Mouse (Mus musculus) T-helper 1 cell (primary cell): ENCODE measurements around the gene Il1r1.

Source experiments
- in situ Hi-C: fragments of 300-600 bp; cut with MboI, MseI; formaldehyde crosslinking; loops from one replicate; pipeline ENCODE4 v1.15.1; 2025; ENCODE audit warnings: high pct_unique_total_duplicates

The Il1r1 gene

DNA sequence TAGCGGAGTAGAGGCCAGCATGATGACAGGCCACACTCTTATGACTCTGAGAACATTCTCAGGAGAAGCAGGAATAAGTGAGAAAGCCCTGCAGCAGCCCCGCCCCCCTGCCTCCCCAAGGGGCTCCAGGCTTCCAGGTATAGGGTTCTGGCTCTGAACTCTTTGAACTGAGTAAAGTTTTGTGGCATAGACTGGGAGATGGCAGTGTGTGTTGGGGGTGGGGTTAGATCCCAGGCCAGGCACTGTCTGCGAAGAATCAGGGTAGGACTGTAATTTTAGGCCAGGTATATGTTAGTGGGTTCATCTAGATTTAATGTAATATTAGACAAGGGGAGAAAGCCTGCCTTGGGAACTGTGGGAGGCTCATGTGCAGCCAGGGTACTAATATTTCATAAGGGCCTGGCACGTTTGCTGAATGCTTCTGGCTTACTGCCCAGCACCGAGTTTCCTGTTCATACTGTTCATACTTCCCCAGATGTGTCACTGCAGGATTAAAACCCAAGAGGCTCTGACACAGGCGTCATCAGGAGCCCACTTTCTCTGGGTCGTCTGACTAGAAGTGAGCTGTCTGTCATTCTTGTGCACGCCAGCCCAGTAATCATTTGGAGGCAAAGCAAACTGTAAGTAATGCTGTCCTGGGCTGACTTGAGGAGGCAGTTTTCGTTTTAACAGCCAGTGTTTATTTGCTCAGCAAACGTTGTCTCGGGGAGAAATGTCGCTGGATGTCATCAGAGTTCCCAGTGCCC, at the start of gene Il1r1:
Gene Il1r1 (plus strand): TSS at position 542 of the 746 bp plus-strand sequence.
- in situ Hi-C loops = no loop called here

DNA sequence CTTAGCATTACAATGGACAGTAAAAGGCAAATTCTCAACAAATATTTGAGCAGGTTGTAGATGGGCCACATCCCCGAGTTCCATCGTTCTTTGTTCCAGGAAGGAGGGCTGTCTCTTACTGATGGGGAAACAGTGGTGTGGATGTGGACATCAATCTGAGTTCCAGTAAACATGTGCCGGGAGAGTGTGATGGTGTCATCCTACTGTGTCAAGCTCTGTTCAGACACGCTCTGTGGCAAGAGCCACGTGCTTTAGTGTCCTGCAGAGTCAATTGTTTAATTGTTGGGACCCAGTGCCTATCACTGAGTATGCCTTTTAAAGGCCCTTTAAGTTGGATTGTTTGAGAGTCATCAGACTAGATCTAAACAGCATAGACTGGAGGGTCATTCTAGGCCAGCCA, 49.8 kb upstream of the Il1r1 start:
- in situ Hi-C loops = no loop called here

DNA sequence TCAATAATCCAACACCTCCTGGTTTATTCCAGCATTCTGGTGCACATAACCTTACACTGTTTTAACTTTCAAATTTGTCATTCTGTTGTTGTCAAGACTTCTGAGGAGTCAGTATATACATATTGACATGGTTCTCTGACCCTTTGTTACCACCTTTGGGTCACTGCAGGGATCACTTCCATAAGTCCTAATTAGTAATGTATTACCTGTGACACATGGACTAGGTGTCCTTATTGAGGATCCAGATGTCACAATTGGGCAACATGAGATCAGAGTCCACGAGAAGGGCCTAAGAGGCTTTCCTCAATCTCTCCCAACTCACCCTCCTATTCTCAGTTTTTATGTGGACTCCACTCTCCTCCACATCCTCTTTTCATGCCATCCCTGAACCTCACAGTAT, 49.1 kb upstream of the Il1r1 start:
- in situ Hi-C loops = no loop called here

DNA sequence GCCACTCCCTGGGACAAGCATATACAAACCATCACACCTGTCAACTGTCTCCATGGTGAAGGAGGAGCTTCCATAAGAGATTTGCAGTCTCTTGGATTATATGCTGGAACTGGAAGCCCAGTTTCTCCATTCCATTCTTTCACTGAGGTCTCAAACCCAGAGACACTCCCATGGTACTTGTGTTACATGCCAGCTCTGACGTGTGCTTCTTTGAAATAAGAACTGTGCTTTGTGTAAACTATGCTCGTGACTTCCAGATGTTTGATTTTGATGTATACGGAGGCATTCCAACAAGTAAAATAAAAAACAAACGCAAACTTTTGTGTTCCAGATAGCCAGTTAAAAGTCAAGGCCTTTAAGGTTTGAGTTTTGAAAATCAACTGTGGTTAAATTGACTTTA, 45.8 kb upstream of the Il1r1 start:
- in situ Hi-C loops = no loop called here

DNA sequence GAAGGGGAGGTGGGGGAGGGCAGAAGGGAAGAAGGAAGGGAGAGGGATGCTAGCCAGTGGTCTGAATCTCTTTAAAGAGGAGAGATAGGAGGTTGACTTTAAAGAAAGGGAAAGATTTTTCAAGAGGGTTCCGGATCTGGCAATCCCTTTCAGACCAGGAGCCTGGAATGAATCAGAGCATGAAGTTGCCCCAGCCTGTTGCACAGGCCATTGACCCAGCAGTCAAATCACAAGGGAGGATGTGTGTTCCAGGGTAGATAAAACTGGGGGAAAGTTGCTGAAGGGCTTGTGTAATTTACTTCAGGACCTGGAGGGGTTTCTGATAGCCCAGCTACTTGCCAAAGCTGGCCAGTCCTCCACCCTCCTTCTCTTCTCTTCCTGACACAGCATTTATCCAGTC, 45.4 kb upstream of the Il1r1 start:
- in situ Hi-C loops = no loop called here

DNA sequence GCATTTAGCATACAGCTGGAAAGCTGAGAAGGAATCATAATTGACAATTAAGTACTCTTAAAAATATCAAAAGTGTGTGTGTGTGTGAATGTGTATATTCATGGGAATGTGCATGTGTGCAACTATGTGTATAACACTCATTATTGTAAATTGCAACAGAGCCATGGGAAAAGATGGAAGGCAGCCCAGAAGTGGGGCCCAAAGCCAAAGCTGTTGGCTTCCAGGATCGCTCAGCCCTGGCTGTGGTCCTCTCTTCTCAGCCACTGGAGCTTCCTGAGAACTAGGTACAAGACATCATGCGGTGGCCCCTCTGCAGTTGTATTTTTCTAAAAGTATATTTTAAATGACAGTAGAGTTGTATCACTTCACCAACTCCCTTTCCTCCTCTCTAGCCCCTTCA, 44.0 kb upstream of the Il1r1 start:
- in situ Hi-C loops = no loop called here

DNA sequence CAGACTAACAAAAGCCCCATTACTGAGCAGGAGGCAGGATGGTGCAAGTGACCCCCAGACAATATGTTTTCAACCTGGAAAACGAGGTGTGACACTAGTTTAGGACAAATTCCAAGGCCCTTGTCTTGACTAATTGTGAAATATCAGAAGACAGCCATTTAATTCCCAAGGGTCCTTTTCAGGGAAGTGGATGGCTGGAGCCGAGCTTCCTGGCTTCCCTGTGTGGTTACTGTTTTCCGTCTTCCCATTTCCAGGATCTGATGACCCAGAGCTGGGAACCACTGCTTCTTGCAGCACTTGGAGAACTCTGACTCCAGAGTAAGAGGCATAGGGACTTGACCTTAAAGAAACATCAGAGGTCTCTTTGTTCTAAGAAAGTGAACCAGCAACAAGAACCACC, 43.2 kb upstream of the Il1r1 start:
- in situ Hi-C loops = no loop called here

DNA sequence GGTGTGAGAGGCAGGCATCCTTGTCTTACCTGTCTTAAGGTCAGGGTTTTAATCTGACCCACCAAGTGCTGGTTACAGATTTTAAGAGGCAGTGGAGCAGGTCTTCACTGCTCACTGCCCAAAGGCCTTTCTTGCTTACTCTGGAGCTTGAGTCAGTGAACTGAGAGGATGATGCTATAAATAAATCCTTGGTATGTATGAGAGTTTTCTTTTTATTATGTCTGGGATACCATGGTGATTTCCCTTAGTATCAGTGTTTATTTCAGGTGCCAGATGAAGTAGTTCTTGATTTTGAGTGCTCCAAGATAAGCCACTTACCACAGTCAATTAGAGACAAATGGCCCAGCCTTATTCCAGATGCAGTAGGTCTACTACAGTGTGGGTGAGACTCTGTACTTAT, 41.5 kb upstream of the Il1r1 start:
- in situ Hi-C loops = no loop called here

DNA sequence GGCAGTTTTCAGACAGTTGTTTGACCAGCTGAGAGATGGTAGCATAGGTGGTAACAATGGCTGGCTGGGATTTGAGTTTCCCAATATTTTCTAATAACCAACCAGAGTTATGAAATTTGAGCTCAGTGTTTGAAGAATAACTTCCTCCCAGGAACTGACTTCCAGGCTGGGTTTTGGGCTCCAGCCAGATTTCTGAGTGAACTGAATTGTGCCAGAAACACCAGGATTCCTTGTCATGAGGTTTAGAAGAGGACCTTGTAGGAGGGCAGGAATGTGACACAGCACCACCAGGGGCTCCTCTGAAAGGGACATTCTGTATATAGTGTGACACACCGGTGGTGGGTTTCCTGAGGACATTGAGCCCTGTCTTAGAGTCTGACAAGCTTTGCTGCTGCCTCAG, 36.9 kb upstream of the Il1r1 start:
- in situ Hi-C loops = no loop called here

DNA sequence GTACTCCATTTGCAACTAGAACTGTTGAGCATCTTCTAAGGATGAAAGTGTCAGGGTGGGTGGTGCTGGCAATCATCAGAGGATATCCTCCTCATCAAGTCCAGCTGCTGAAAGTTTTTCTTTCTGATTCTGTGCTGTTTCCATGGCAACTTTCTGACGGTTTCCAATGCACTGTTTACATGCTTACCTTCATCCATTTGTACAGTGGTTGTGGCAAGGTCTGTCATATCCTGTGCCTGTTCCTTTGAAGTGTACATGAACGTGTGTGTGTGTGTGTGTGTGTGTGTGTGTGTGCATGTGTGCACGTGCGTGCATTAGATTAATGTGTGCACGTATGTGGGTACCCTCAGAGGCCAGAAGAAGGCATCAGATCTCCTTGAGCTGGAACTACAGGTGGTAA, 34.9 kb upstream of the Il1r1 start:
- in situ Hi-C loops = no loop called here

DNA sequence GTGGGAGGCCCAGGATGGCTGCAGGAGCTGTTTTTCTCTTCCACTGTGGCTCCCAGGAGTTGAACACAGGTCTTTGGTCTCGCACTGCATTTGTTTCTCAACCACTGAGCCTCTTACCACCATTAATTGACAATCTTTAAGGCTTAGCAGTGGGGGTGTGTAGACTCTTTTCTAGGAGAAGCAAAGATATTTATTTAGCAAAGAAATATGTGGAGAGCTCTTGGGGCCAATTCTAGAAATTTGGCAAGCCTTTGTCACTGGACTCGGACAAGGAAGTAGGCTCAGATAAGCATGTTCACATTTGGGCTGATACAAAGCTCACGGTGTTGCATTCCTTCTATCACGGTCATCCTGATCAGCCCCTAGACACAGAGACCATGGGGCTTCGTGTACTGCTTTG, 34.0 kb upstream of the Il1r1 start:
- in situ Hi-C loops = no loop called here

DNA sequence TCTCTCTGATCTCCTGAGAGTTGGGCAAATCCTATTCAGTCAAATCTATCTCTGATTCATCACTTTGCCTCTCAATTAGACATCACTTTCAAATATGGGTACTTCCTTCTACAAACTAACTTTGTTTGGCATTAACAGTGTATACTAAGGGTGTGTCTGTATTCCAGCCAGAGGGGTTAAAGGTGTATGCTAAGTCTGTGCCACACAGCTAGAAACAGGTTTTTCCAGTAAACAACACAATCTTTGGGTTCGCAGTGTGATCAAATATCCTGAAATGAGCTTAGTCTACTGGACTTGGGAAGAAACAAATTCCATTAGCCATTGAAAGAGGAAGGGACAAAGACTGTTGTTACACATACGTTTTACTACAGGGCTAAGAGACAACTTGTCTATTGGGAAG, 30.6 kb upstream of the Il1r1 start:
- in situ Hi-C loops = no loop called here

DNA sequence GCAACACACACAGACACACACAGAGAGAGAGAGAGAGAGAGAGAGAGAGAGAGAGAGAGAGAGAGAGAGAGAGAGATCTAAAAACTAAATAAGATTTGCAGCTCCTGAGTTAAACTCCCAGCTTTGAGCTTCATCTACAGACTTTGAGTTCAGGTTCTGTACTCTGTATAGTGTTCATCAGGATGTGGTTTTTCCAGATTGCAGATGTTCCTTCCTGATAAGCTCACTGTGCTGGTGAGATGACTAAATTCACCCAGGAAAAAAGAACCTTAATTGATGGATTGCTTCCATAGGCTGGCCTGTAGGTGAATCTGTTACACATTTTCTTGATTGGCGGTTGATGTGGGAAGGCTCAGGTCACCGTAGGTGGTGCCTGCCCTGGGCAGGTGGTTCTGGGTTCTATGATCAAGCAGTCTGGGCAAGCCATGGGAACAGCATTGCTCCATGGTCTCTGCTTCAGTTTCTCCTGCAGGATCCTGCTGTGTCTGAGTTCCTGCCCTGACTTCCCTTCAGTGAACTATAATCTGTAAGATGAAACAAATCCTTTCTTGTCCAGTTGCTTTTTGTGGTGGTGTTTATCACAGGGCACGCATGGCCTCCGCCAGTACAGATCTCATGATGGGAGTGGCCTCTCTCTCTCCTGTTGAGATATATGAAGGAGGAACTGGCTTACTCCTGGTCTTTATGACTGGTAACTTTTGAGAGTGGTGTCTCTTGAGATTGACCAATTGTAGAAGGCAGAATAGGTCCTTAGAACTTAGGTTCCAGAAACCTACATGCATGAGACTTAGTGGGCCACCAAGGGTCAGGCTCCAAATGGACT, 11.3 kb upstream of the Il1r1 start:
- in situ Hi-C loops = no loop called here

DNA sequence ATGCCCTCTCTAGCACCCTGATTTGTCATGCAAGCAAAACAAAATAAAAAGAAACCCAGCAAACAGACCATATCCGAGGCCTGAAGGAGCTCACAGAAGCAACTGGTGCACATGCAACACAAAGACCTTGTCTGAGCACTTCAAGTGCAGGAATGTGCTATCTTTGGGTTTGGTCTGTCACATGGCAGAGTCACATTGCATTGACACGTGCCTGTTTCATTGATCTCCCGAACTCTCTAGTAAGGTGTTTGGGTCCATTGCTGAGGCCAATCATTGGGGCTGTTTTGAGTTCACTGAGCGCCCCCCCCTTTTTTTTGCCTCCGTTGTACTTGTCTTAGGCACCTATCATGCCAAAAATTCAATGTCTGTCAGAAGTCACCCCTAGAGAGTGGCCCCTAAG, 7.4 kb upstream of the Il1r1 start:
- in situ Hi-C loops = no loop called here

DNA sequence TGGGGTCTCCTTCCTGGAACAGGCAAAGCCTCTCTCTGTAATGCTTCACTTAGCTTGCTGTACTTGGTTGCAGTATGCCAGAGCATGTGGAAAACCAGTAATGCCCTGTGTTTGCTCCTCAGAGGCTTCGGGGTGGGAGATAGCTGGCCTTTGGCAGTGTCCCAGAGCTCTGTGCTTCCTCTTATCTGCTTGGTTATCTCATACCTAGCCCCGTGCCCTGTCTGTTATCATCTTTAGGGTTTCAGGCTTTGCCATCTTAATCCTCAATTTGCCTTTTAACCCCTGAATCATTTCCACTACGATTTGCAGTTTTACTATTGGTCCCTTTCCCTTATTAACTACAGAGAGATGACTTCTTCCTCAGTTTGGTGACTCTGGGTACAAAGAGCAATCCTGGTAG, 6.3 kb upstream of the Il1r1 start:
- in situ Hi-C loops = no loop called here

DNA sequence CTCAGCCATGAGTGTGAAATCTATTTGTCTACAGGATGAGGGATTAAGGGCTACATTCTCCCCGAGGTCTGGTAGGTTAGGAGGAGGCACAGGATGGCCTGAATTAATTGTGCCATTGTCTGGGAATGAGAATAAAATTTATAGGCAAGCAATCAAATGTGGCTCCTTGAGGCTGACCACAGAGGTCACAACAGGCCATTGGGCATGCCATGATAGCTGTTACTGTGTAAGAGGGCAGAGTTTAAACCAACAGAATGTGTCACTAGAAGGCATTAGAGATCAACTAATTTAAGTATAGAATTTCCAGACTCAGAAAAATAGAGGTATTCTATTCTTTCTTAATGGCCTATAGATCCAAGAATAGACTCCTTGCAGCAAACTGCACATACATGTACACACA, 4.3 kb upstream of the Il1r1 start:
- in situ Hi-C loops = no loop called here

DNA sequence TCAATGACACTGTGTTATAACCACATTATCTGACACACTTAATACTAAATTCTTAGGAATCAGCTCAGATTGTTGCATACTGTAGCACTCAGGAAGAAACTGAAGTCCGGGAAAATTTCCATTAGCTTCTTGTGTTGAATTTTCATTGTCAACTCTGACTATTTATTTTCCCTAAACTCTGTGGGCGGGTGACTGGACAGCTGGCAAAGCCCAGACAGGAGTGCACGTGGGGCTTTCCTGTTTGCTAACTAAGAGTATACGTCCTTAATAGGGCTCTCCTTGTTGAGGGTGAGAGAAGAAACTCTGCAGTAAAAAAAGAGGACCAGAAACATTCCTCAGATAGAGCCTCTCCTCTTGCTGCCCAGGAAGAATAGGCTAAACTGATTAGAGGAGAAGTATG, 3.0 kb upstream of the Il1r1 start:
- in situ Hi-C loops = no loop called here

DNA sequence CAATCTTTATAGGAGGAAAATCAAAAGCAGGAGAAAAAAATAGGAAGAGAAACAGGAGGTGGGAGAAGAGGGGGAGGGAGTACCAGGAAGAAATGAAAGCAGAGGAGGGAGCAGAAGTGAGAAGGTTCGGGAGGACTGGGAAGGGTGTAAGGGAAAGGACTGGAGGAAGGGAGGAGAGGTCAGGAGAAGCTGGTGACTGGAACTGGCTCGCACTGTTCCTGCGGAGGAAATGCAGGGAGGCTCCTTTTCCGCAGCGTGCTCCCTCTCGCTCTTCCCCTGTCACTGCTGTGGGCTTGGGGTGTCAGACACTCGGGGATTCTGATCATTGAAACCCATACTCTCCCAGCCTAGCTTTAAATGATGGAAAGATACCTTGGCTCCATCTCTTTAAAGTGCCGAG, 2.2 kb upstream of the Il1r1 start:
- in situ Hi-C loops = no loop called here

DNA sequence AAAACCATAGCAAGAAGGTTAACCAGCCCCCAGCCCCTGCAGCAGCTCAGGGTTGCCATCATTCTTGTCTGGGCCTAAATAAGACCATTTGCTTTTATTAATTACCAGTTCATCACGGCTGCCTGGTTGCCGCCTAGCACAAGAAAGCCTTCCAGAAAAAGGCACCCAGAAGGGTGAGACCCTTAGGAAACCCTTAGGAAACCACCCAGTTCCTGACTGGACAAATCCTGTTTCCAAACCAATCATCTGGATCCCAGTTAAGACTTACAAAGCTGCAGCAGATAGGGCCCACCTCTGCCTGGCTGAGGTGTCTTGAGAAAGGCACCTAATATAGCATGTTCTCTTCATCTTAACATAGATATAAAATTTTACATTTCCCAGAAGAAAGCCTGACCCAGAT, 1.3 kb upstream of the Il1r1 start:
- in situ Hi-C loops = no loop called here

DNA sequence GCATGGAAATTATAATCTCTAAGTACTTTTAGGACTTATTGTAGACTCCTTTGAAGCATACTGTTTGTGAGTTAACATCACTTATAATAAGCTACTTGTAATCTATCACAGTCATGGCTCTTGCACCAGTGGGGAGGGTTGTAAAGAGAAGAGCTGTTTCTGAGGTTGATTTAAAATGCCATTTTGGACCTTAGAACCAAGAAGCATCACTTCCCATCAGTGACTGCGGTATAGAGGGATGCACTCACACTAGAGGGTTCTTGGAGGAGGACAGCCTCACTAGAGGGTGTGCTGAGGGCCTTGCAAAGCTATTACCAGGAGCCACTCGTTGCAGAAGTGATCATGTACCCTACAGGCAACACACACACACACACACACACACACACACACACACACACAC, 700 bp downstream of the Il1r1 start:
- in situ Hi-C loops = no loop called here

DNA sequence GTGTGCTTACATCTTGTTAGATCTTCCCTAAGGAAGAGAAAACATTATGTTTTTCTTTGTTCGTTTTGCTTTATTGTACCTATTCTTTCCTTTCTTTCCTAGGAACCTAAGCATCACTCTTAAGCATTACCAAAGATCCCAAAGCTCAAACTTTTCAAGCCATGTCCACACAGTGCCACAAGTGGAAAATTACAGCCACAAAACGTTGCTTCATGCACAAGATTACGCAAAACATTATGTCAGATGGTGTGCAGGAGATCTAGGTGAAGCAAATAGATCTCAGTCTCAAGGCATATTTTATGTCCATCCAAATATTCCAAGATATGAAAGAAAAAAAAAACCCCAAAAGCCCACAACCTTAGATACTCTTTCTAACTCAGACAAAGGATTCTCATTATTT, 4.2 kb downstream of the Il1r1 start:
- in situ Hi-C loops = no loop called here

DNA sequence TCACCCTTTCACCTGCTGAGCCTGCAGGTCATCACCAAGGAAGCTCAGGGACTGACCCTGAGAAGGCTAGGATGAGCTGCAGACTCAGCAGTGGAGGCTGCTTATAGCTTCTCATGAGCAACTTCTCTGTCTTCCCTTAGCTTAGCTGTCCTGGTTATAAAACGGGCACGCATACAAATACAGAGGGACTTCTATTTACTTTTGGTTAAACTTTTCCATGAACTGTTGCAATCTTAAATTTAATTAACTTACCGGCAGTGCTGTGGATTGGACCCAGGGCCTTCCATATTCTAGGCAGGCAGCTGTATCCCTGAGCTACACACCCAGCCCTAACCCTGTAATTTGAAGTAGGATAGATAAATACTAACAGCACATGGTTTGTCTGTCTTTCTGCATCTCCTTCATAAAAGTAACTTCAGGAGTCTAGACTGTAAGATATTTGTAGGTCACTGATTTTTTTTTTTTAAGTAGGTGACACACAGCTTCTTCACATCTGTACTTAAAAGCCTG, 4.9 kb downstream of the Il1r1 start:
- in situ Hi-C loops = no loop called here

DNA sequence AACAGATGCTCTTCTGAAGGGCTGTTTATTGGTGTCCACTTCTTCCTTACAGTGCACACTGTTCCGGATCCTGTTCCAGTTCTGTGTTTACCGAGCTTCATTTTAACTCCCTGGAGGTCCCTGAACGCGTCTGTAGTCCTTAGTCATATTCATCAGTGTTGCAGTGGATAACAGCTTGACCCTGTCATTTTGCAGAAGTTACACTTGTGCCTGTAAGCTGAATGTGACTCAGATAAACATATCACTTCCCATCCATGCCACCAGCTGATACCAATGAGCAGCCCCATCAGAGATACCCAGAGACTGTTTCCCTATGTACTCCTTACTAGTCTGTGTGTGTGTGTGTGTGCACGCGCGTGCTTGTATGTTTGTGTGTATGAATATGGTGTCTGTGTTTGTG, 5.5 kb downstream of the Il1r1 start:
- in situ Hi-C loops = no loop called here
